Mouse (Mus musculus) bone marrow macrophage, adult 2 months (primary cell): ENCODE data around the gene Mosmo. TPM values are rescaled to one million over a fixed set of nuclear protein-coding genes. Genes with fewer than 3 reads are reported as not detected.

Source experiments
- H3K27ac ChIP-seq: 2 replicates; pipeline ENCODE4 v1.5.1; 2012; ENCODE audit warnings: low read depth, low read length; ENCODE audit not compliant: insufficient read depth
- H3K4me1 ChIP-seq: 2 replicates; pipeline ENCODE4 v1.6.1; 2012; ENCODE audit warnings: low read length; ENCODE audit not compliant: control insufficient read depth, insufficient read depth
- H3K4me3 ChIP-seq: 2 replicates; pipeline ENCODE4 v1.5.1; 2012; ENCODE audit warnings: mild to moderate bottlenecking, low read length, moderate library complexity; ENCODE audit not compliant: insufficient read depth
- CTCF ChIP-seq: IDR thresholded peaks from 2 replicates; pipeline ENCODE4 v1.5.1; 2012; ENCODE audit warnings: low read depth, mild to moderate bottlenecking, low read length, moderate library complexity
- POLR2A ChIP-seq: IDR thresholded peaks from 2 replicates; pipeline ENCODE4 v1.6.1; 2012; ENCODE audit warnings: mild to moderate bottlenecking, low read depth, low read length, borderline replicate concordance
- polyA plus RNA-seq: library from polyadenylated mRNA; stranded (reverse); fragments of >200 nt; gene quantifications from 2 replicates; pipeline ENCODE4 v1.2.4, GENCODE M21; 2012; ENCODE audit not compliant: missing spikeins, insufficient read depth, insufficient read length

The Mosmo gene
- polyA plus RNA-seq, result 22.2 and 35.0 TPM in 2 replicates

DNA sequence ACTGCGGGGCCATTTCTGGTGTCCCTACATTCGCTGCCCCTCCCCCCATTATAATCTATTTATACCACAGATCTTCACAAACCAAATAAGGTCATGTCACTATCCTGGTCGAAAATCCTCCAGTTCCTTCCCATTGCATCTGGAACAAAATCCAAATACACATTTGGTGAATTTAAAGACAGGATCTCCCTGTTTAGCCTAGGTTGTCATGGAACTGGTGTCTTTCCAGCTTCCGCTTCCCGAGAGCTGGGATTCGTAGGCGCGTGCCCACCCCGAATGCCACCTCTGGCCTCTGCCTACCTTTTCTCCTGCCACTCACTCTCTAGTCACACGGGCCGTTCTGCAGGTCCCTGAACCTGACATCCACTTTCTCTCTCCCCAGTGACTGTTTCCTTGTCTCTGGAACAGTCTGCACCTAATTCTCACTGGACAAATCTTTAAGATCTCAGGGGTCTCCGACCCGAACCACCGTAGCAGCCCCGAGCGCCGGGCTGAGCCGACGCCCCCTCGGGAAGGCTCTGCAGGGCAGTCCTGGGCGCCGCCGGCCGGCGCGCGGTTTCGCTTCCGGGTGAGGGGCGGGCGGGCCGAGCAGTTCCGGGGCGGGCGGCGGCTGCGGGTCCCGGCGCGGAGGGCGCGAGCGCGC lies at the start of gene Mosmo:
Gene Mosmo, plus strand, starts transcription at position 618 of the 643 bp plus-strand sequence.
- TF ChIP-seq POLR2A (no peak), CTCF (no peak)
- peaks cover 27% of the 10 kb centered on the region for H3K4me1 ChIP-seq
- peak within 1 kb of the TSS; percentile 5; the same call in 1 of the 2 replicates for H3K27ac ChIP-seq
- H3K4me3 ChIP-seq, result peak within 1 kb of the TSS; percentile 69

DNA sequence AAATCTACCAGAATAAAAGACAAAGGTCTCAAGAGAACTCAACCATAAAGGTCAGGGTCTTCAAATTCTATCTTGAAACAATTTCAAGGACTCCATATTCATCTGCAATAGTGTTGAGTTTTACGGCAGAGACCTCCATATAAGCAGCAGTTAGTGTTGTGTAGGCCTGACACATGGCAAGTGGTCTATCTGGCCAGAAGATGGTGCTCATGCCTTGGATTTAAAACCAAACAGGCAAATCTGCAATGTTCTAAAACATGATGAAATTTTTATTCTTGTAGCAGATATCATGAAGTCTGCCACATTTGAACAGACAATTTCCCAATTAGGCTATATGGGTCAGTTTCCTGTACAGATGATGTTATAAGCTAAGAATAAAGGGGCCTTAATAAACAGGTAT lies 44.9 kb upstream of the Mosmo start:
- H3K4me3 ChIP-seq, result no peak overlapping the region
- TF ChIP-seq POLR2A, result no peak
- no peak for TF ChIP-seq CTCF
- H3K27ac ChIP-seq, result no peak overlapping the region
- H3K4me1 ChIP-seq, result peaks cover 7% of the 10 kb centered on the region

DNA sequence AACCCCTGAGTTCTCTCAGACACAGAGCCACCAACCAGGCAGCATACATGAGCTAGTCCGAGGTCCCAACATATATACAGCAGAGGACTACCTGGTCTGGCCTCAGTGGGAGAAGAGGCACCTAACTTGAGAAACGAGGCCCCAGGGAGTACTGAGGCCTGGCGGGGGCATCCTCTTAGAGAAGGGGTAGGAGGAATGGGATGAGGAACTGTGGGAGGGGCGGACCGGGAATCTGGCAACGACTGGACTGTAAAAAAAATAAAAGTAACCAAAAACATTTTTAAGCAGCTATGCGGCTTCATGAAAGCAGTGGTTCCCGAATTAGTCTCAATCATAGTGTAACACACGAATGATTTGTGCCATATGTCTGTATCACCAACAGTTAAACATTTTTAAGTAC lies 43.1 kb upstream of the Mosmo start:
- TF ChIP-seq POLR2A (no peak), CTCF (no peak)
- H3K4me3 ChIP-seq, result peak overlapping the region; percentile 89
- peak overlapping the region; percentile 57 for H3K27ac ChIP-seq

DNA sequence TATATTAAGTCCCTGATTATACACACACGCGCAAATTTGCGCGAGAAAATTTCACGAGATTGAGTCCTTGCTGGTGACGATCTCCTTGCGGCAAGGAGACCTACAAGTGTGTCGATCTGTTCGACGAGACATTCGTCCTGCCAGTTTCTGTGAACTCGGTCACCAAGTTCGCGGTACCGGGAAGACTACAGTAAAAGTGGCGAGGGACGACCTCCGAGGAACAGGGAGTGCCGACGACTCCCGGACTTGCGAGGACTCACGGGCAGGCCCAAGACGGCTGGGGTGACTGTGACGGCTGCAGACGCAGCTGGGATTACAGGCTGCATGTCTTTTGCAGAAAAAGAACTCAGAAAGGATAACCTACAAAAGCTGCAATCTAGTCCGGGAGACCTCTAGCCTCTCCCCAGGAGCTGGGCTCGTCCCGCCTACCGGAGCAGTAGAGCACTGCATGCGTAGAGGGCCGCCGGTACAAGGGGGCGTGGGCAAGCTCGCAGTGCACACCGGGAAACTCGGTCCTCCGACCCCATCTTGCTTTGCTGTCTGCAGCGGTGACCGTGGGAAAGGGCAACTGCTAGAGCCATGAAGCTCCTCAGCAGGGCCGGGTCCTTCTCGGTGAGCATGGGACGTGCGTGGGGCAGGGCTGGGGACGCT lies 42.6 kb upstream of the Mosmo start, which contains the start of gene Uqcrc2:
Gene Uqcrc2, plus strand, starts transcription at position 466 of the 651 bp plus-strand sequence.
- Histone ChIP-seq H3K27ac (peak within 1 kb of the TSS; percentile 76), H3K4me3 (peak within 1 kb of the TSS; percentile 89), H3K4me1 (peaks cover 7% of the 10 kb centered on the region)
- TF ChIP-seq CTCF (no peak), POLR2A (no peak)

More for the DNA sequence above, 43.1 kb upstream of the Mosmo start:
- peaks cover 7% of the 10 kb centered on the region for H3K4me1 ChIP-seq

DNA sequence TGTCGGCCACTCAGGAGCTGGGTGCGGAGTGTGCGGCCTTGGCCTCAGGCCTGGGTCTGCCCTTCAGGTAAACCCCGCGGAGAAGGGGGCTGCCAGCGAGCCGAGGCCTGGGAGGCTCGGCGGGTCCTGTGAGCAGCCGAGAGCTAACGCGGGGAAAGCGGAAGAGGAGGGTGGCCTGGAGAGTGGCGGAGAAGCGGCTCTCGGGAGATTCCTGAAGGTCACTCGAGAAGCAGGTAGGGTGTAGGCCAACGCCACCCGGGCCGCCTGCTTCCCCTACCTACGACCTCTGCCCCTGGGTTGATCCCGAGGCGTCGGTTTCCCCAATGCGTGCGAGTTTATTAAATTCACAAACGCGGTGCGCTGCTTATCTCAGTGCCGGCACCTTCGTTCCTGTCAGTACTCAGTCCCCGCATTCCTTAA lies 42.0 kb upstream of the Mosmo start:
- Histone ChIP-seq H3K4me3 (peak overlapping the region; percentile 89), H3K27ac (peak overlapping the region; percentile 76), H3K4me1 (peaks cover 7% of the 10 kb centered on the region)
- no peak for TF ChIP-seq CTCF
- no peak for TF ChIP-seq POLR2A

DNA sequence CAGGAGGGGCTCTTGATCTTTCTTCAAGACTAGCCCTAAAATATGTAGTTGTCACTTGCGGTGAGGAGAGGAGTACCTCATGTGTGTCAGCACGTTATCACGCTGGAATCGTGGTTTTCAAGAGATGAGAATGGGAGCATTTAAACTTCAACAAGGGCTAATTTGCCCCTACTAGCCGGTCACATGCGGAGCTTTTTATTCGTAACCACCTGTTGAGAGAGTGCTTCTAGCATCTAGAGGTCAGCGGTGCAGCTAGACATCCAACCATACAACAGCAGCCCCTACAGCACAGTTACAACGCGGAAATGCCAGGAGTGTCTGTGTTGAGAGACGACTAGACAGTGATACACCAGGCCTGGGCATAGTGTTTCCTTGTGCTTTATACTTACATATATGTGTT lies 41.6 kb upstream of the Mosmo start:
- Histone ChIP-seq H3K27ac (peak overlapping the region; percentile 76; the same call in 1 of the 2 replicates), H3K4me3 (peak overlapping the region; percentile 89), H3K4me1 (peaks cover 7% of the 10 kb centered on the region)
- TF ChIP-seq POLR2A, result no peak

DNA sequence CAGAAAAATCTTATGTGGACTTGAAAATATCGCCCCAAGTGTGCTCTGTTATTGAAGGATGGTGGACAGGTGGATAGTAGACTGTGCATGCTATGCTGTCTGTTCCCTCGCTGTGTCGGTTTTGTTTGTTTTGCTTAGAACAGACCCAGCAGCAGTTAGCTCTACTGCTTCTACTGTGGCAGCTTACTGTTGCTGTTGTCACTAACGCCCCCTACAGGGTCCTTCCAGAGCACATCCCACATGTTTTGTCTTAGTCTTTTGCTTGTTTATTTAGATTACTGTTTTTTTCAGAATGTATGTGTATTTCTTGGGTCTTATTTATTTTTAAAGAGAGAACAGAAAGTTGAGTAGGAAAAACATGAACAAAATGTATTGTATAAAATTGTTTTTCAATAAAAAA lies 34.2 kb upstream of the Mosmo start:
- Histone ChIP-seq H3K4me1 (peaks cover 2% of the 10 kb centered on the region), H3K27ac (no peak overlapping the region), H3K4me3 (no peak overlapping the region)
- no peak for TF ChIP-seq CTCF
- no peak for TF ChIP-seq POLR2A

DNA sequence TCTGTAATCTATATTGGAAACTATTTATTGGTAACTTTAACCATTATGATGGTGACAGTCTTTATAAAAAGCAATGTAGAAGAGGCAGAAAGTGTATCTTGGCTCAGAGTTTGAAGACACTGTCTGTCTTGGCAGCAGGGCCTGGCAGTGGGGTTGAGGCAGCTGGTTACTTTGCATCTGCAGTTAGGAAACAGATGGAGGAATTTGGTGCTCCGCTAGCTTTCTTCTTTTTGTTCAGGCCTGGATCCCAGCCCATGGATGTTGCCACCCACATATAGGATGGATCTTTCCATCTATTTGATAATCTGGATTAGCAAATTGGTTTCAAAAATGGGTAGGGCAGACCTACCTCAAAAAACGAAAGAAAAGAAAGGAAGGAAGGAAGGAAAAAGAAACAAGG lies 29.6 kb upstream of the Mosmo start:
- no peak overlapping the region for H3K4me3 ChIP-seq
- peaks cover 2% of the 10 kb centered on the region for H3K4me1 ChIP-seq
- no peak overlapping the region for H3K27ac ChIP-seq
- no peak for TF ChIP-seq CTCF
- TF ChIP-seq POLR2A, result no peak

DNA sequence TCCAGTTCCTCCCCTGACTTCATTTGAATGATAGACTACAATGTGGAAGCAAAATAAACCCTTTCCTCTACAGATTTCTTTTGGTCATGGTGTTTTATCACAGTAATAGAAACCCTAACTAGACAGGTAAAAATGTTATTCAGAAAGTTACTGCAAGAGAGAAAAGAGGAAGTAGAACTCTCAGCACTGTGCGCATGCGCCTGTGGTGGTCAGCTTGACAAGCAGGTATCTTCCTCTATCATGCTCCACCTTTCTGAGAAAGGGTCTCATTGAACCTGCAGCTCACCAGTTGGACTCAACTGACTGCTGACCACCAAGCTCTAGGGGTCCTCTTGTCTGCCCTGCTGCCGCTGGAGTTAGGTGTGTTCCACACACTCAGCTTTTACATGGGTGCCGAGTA lies 15.3 kb upstream of the Mosmo start:
- Histone ChIP-seq H3K27ac (no peak overlapping the region), H3K4me3 (no peak overlapping the region), H3K4me1 (no peaks in the 10 kb centered on the region)
- TF ChIP-seq POLR2A (no peak), CTCF (no peak)

DNA sequence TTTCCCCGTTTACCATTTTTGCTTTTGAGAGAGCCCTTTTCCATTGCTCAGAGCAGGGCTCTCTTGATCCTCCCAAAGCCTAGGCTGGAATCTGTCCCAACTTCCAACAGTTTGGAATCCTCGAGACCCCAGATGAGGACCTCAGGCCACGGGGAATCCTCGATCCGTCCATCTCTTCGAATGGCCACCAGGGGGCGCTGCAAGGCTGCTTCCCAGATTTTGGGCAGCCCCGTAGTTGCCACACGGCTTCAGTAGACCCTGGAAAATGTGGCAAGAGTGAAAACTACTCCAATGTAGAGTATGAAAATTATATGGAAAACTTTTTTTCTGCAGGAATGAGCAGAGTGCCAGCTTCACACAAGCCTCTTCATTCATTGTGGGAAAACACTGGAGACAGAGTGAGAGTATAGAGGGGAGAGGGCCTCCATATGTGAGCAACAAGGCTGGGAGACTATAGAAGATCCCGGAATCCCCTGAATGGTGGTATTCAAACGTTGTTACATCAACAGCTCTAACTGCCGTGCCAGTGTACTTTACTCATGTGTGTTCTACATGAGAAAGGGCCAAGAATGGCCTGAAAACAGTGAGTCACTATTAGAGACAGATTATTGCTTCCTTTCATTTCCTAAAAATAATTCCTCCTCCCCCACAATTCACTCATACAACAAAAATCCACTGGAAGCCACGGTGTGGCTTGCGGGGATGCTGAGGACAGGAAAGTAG lies 7.1 kb upstream of the Mosmo start, which contains the start of gene Pdzd9:
Gene Pdzd9, minus strand, starts transcription at position 191 of the 723 bp plus-strand sequence.
- Histone ChIP-seq H3K4me3 (peak within 1 kb of the TSS; percentile 5; the same call in 1 of the 2 replicates), H3K4me1 (peaks cover 9% of the 10 kb centered on the region), H3K27ac (no peak within 1 kb of the TSS)
- TF ChIP-seq POLR2A, result no peak
- peak; percentile 98 for TF ChIP-seq CTCF
